Mouse (Mus musculus): ENCODE data around the gene Adam20. TPM values are rescaled to one million over a fixed set of nuclear protein-coding genes. Genes with fewer than 3 reads are reported as not detected.
"Not testable (repeated sequence)": the region's sequence is repeated elsewhere in the genome, so short reads cannot be mapped to it uniquely, and the experiment has no call there.

Gene Adam20
- not detected in 2 replicates for polyA plus RNA-seq (2012; ENCODE audit: insufficient read depth, insufficient read length, missing spikeins)

DNA sequence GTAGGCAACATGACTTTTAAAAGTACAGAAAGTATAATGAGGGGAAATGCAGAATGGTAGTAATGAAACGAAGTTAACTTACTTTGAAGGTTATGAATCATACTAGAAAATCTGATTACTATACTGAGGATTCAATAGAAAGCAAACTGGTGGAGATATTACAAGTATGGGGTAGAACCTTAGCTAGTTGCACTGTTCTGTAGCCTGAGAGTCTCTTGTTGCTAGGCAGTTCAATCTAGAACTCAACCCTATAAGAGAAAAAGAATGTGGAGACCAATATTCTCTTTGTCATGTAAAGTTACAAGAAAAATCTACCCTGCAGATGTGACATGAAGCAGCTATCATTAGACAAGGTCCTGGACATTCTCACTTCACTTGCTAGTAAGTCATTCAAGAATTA lies at the start of gene Adam20:
Gene Adam20 (plus strand): TSS at position 301 of the 400 bp plus-strand sequence.
- H3K4me1 ChIP-seq (ENCODE audit: control insufficient read depth, insufficient read depth, low read length); H3K27ac ChIP-seq (ENCODE audit: insufficient read depth, low read depth, low read length); H3K4me3 ChIP-seq (ENCODE audit: insufficient read depth, low read length): not testable (repeated sequence)

DNA sequence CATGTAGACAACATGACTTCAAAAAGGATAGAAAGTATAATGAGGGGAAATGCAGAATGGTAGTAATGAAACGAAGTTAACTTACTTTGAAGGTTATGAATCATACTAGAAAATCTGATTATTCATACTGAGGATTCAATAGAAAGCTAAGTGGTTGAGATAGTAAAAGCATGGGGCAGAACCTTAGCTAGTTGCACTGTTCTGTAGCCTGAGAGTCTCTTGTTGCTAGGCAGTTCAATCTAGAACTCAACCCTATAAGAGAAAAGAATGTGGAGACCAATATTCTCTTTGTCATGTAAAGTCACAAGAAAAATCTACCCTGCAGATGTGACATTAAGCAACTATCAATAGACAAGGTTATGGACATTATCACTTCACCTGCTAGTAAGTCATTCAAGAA lies 41.2 kb upstream of the Adam20 start, which contains the start of gene Adam25:
Gene Adam25 (plus strand): TSS at position 301 of the 400 bp plus-strand sequence.
- H3K27ac ChIP-seq (ENCODE audit: insufficient read depth, low read depth, low read length); H3K4me3 ChIP-seq (ENCODE audit: insufficient read depth, low read length); H3K4me1 ChIP-seq (ENCODE audit: control insufficient read depth, insufficient read depth, low read length): not testable (repeated sequence)

DNA sequence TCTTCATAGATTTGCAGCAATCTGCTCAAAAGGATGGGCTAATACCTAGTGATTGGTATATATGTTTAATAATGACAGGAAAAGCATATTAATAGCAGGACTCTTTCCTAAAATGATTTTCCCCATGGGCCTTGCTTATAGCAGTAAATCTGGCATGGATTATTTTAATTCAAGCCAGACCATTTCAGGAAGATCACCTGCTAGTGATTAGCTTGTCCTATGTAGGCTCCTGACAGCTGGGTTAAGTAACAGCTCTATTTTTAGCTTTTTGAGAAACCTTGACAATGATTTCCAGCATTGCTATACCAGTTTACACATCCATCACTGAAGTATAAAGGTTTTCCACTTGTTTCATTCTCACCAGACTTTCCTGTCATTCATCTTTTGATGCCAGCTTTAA lies 9.8 kb upstream of the Adam20 start:
- no peaks in the 10 kb centered on the region for H3K4me1 ChIP-seq (ENCODE audit: control insufficient read depth, insufficient read depth, low read length)
- TF ChIP-seq POLR2A (IDR thresholded peaks at IDR 0.05; ENCODE audit: borderline replicate concordance, low read depth, low read length) (no peak), CTCF (IDR thresholded peaks at IDR 0.05; ENCODE audit: low read depth, low read length) (no peak)
- H3K27ac ChIP-seq (ENCODE audit: insufficient read depth, low read depth, low read length), result no peak overlapping the region
- H3K4me3 ChIP-seq (ENCODE audit: insufficient read depth, low read length), result no peak overlapping the region

DNA sequence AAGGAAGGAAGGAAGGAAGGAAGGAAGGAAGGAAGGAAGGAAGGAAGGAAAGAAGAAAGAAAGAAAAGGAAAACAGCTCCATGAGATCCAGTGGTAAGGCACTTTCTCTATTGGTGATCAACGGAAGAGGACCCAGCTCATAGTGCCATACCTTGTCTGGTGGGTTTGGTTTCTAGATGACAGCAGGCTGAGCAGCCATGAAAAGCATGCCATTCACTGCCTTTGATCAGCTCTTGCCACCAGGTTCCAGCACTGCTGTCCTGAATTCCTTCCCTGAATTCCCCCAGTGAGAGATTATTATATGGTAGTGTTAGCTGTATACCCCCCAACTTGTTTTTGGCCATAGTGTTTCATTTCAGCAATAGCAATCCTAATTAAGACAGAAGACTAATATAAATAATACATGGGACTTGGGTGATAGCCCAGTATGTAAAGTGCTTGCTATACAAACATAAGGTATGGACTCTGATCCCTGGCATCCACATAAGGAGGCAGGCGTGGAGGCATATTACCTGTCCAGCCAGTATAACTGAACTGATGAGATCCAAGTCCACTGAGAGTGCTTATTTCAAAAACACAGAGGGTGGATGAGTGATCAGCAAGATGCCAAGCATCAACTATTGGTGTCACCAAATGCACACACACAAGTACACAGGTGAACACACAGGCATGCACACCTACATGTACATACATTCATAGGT lies 10.5 kb downstream of the Adam20 start:
- Histone ChIP-seq H3K4me1 (ENCODE audit: control insufficient read depth, insufficient read depth, low read length) (no peaks in the 10 kb centered on the region), H3K27ac (ENCODE audit: insufficient read depth, low read depth, low read length) (no peak overlapping the region), H3K4me3 (ENCODE audit: insufficient read depth, low read length) (no peak overlapping the region)
- TF ChIP-seq CTCF (IDR thresholded peaks at IDR 0.05; ENCODE audit: low read depth, low read length) (no peak), POLR2A (IDR thresholded peaks at IDR 0.05; ENCODE audit: borderline replicate concordance, low read depth, low read length) (no peak)

Other genes with a start within 250 kb of the Adam20 start
- gene Adam24, start 118.2 kb upstream of the Adam20 start, polyA plus RNA-seq (2012; ENCODE audit: insufficient read depth, insufficient read length, missing spikeins), result not detected in 2 replicates
- not detected in 2 replicates for gene Adam25, start 41.1 kb upstream of the Adam20 start, polyA plus RNA-seq (2012; ENCODE audit: insufficient read depth, insufficient read length, missing spikeins)
- not detected in 2 replicates for gene Adam39, start 29.7 kb downstream of the Adam20 start, polyA plus RNA-seq (2012; ENCODE audit: insufficient read depth, insufficient read length, missing spikeins)

All from bone marrow macrophage, adult 2 months (primary cell).